Mouse (Mus musculus): ENCODE results near the gene Olfr574. TPM values are rescaled to one million over a fixed set of nuclear protein-coding genes. Genes with fewer than 3 reads are reported as not detected.

Gene Olfr574
- not detected for polyA plus RNA-seq (2014; fragmentation: Illumina TruSeq; extraction: RNeasy Lipid Tissue Mini Kit (QIAGEN cat#74804); ENCODE audit: insufficient read depth, low read depth, low replicate concordance)

GRCm38 (mm10) chr7:102948167-102948566 lies at the start of gene Olfr574:
TSS of gene Olfr574 (plus strand) at chr7:102948467.

GRCm38 (mm10) chr7:102917032-102917875 lies 31.0 kb upstream of the Olfr574 start, which contains the start of gene Olfr571:
TSS of gene Olfr571 (minus strand) at chr7:102917536.

GRCm38 (mm10) chr7:102924109-102924508 lies 24.2 kb upstream of the Olfr574 start, which contains the start of gene Olfr572:
TSS of gene Olfr572 (plus strand) at chr7:102924409.

GRCm38 (mm10) chr7:102942475-102942874 lies 5.8 kb upstream of the Olfr574 start, which contains the start of gene Olfr573-ps1:
TSS of gene Olfr573-ps1 (minus strand) at chr7:102942575.

GRCm38 (mm10) chr7:102958593-102958992 lies 10.3 kb downstream of the Olfr574 start, which contains the start of gene Olfr575:
TSS of gene Olfr575 (minus strand) at chr7:102958775.

GRCm38 (mm10) chr7:102962360-102962759 lies 14.1 kb downstream of the Olfr574 start, which contains the start of gene Olfr576:
TSS of gene Olfr576 (plus strand) at chr7:102962660.

GRCm38 (mm10) chr7:102975843-102976242 lies 27.6 kb downstream of the Olfr574 start, which contains the start of gene Olfr577:
TSS of gene Olfr577 (minus strand) at chr7:102975943.

GRCm38 (mm10) chr7:102989224-102989623 lies 41.0 kb downstream of the Olfr574 start, which contains the start of gene Olfr578:
TSS of gene Olfr578 (minus strand) at chr7:102989324.

Other genes with a start within 250 kb of the Olfr574 start
- 0.21 TPM for gene Olfr558, start 246.3 kb upstream of the Olfr574 start, polyA plus RNA-seq (2014; fragmentation: Illumina TruSeq; extraction: RNeasy Lipid Tissue Mini Kit (QIAGEN cat#74804); ENCODE audit: insufficient read depth, low read depth, low replicate concordance)
- gene Olfr33, start 229.4 kb upstream of the Olfr574 start, polyA plus RNA-seq (2014; fragmentation: Illumina TruSeq; extraction: RNeasy Lipid Tissue Mini Kit (QIAGEN cat#74804); ENCODE audit: insufficient read depth, low read depth, low replicate concordance), result not detected
- gene Olfr559, start 221.0 kb upstream of the Olfr574 start, polyA plus RNA-seq (2014; fragmentation: Illumina TruSeq; extraction: RNeasy Lipid Tissue Mini Kit (QIAGEN cat#74804); ENCODE audit: insufficient read depth, low read depth, low replicate concordance), result not detected
- not detected for gene Olfr560, start 189.1 kb upstream of the Olfr574 start, polyA plus RNA-seq (2014; fragmentation: Illumina TruSeq; extraction: RNeasy Lipid Tissue Mini Kit (QIAGEN cat#74804); ENCODE audit: insufficient read depth, low read depth, low replicate concordance)
- not detected for gene Olfr78, start 189.0 kb upstream of the Olfr574 start, polyA plus RNA-seq (2014; fragmentation: Illumina TruSeq; extraction: RNeasy Lipid Tissue Mini Kit (QIAGEN cat#74804); ENCODE audit: insufficient read depth, low read depth, low replicate concordance)
- gene Olfr561, start 177.2 kb upstream of the Olfr574 start, polyA plus RNA-seq (2014; fragmentation: Illumina TruSeq; extraction: RNeasy Lipid Tissue Mini Kit (QIAGEN cat#74804); ENCODE audit: insufficient read depth, low read depth, low replicate concordance), result not detected
- not detected for gene Olfr564, start 145.0 kb upstream of the Olfr574 start, polyA plus RNA-seq (2014; fragmentation: Illumina TruSeq; extraction: RNeasy Lipid Tissue Mini Kit (QIAGEN cat#74804); ENCODE audit: insufficient read depth, low read depth, low replicate concordance)
- not detected for gene Olfr566, start 89.7 kb upstream of the Olfr574 start, polyA plus RNA-seq (2014; fragmentation: Illumina TruSeq; extraction: RNeasy Lipid Tissue Mini Kit (QIAGEN cat#74804); ENCODE audit: insufficient read depth, low read depth, low replicate concordance)
- not detected for gene Olfr568, start 71.3 kb upstream of the Olfr574 start, polyA plus RNA-seq (2014; fragmentation: Illumina TruSeq; extraction: RNeasy Lipid Tissue Mini Kit (QIAGEN cat#74804); ENCODE audit: insufficient read depth, low read depth, low replicate concordance)
- gene Olfr569, start 57.6 kb upstream of the Olfr574 start, polyA plus RNA-seq (2014; fragmentation: Illumina TruSeq; extraction: RNeasy Lipid Tissue Mini Kit (QIAGEN cat#74804); ENCODE audit: insufficient read depth, low read depth, low replicate concordance), result not detected
- not detected for gene Olfr570, start 53.9 kb upstream of the Olfr574 start, polyA plus RNA-seq (2014; fragmentation: Illumina TruSeq; extraction: RNeasy Lipid Tissue Mini Kit (QIAGEN cat#74804); ENCODE audit: insufficient read depth, low read depth, low replicate concordance)
- gene Olfr571, start 30.9 kb upstream of the Olfr574 start, polyA plus RNA-seq (2014; fragmentation: Illumina TruSeq; extraction: RNeasy Lipid Tissue Mini Kit (QIAGEN cat#74804); ENCODE audit: insufficient read depth, low read depth, low replicate concordance), result not detected
- gene Olfr572, start 24.1 kb upstream of the Olfr574 start, polyA plus RNA-seq (2014; fragmentation: Illumina TruSeq; extraction: RNeasy Lipid Tissue Mini Kit (QIAGEN cat#74804); ENCODE audit: insufficient read depth, low read depth, low replicate concordance), result not detected
- not detected for gene Olfr573-ps1, start 5.9 kb upstream of the Olfr574 start, polyA plus RNA-seq (2014; fragmentation: Illumina TruSeq; extraction: RNeasy Lipid Tissue Mini Kit (QIAGEN cat#74804); ENCODE audit: insufficient read depth, low read depth, low replicate concordance)
- not detected for gene Olfr575, start 10.3 kb downstream of the Olfr574 start, polyA plus RNA-seq (2014; fragmentation: Illumina TruSeq; extraction: RNeasy Lipid Tissue Mini Kit (QIAGEN cat#74804); ENCODE audit: insufficient read depth, low read depth, low replicate concordance)
- gene Olfr576, start 14.2 kb downstream of the Olfr574 start, polyA plus RNA-seq (2014; fragmentation: Illumina TruSeq; extraction: RNeasy Lipid Tissue Mini Kit (QIAGEN cat#74804); ENCODE audit: insufficient read depth, low read depth, low replicate concordance), result not detected
- not detected for gene Olfr577, start 27.5 kb downstream of the Olfr574 start, polyA plus RNA-seq (2014; fragmentation: Illumina TruSeq; extraction: RNeasy Lipid Tissue Mini Kit (QIAGEN cat#74804); ENCODE audit: insufficient read depth, low read depth, low replicate concordance)
- gene Olfr578, start 40.9 kb downstream of the Olfr574 start, polyA plus RNA-seq (2014; fragmentation: Illumina TruSeq; extraction: RNeasy Lipid Tissue Mini Kit (QIAGEN cat#74804); ENCODE audit: insufficient read depth, low read depth, low replicate concordance), result not detected
- not detected for gene Olfr582, start 89.6 kb downstream of the Olfr574 start, polyA plus RNA-seq (2014; fragmentation: Illumina TruSeq; extraction: RNeasy Lipid Tissue Mini Kit (QIAGEN cat#74804); ENCODE audit: insufficient read depth, low read depth, low replicate concordance)
- not detected for gene Olfr583, start 102.8 kb downstream of the Olfr574 start, polyA plus RNA-seq (2014; fragmentation: Illumina TruSeq; extraction: RNeasy Lipid Tissue Mini Kit (QIAGEN cat#74804); ENCODE audit: insufficient read depth, low read depth, low replicate concordance)
- gene Olfr584, start 133.4 kb downstream of the Olfr574 start, polyA plus RNA-seq (2014; fragmentation: Illumina TruSeq; extraction: RNeasy Lipid Tissue Mini Kit (QIAGEN cat#74804); ENCODE audit: insufficient read depth, low read depth, low replicate concordance), result not detected
- not detected for gene Olfr585, start 149.3 kb downstream of the Olfr574 start, polyA plus RNA-seq (2014; fragmentation: Illumina TruSeq; extraction: RNeasy Lipid Tissue Mini Kit (QIAGEN cat#74804); ENCODE audit: insufficient read depth, low read depth, low replicate concordance)
- gene Olfr586, start 177.2 kb downstream of the Olfr574 start, polyA plus RNA-seq (2014; fragmentation: Illumina TruSeq; extraction: RNeasy Lipid Tissue Mini Kit (QIAGEN cat#74804); ENCODE audit: insufficient read depth, low read depth, low replicate concordance), result not detected
- gene Olfr588-ps1, start 192.4 kb downstream of the Olfr574 start, polyA plus RNA-seq (2014; fragmentation: Illumina TruSeq; extraction: RNeasy Lipid Tissue Mini Kit (QIAGEN cat#74804); ENCODE audit: insufficient read depth, low read depth, low replicate concordance), result not detected
- not detected for gene Olfr589, start 207.9 kb downstream of the Olfr574 start, polyA plus RNA-seq (2014; fragmentation: Illumina TruSeq; extraction: RNeasy Lipid Tissue Mini Kit (QIAGEN cat#74804); ENCODE audit: insufficient read depth, low read depth, low replicate concordance)
- gene Olfr591, start 229.9 kb downstream of the Olfr574 start, polyA plus RNA-seq (2014; fragmentation: Illumina TruSeq; extraction: RNeasy Lipid Tissue Mini Kit (QIAGEN cat#74804); ENCODE audit: insufficient read depth, low read depth, low replicate concordance), result not detected
- not detected for gene Olfr592, start 236.3 kb downstream of the Olfr574 start, polyA plus RNA-seq (2014; fragmentation: Illumina TruSeq; extraction: RNeasy Lipid Tissue Mini Kit (QIAGEN cat#74804); ENCODE audit: insufficient read depth, low read depth, low replicate concordance)

Measured in lung, adult 10 weeks (tissue).